Comparison of ENCODE assay signal across 13 mouse cellular contexts in the genomic region with DNA sequence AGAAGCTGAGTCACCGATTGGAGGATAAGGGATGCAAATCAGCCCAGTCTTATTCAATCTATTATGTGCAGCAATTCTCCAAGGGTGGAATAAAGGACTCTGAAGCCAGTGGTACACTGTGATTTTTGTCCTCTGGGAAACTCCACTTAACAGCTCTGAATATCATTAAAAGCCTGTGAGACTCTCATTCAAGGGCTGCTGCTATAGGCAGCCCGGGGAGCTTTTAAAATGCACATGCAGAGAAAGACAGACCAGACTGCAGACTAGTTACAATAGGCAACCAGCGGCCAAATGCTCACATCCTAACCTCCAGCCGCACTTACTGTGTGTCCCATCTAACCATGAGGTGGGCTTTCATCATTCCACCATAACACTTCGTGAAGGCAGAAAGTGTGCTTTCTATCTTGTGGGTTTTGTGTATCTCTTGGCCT.
DNase-seq lines count a peak whose midpoint lies in the region; ATAC-seq and TF ChIP-seq lines count a peak whose summit lies in the region.
"Had no signal": no experiment of that assay in that cellular context is flagged by ENCODE, and none has a peak within 500 bp of the region (broad histone marks: within the 10 kb centered on the region; RNA-seq: fewer than 3 reads in every experiment).

No protein-coding gene starts in this region.

- no peak for DNase-seq in heart, adult 9 months (ENCODE audit: low spot score in 2 of 2)
- DNase-seq in embryo, embryonic 10.5 days (ENCODE audit: low spot score): peak; percentile 78
- peak; percentile 66 for DNase-seq in forebrain, postnatal 0 days
- DNase-seq in urinary bladder, adult 2 months (ENCODE audit: low spot score): no peak
- DNase-seq in urinary bladder, adult 18-20 months (ENCODE audit: low spot score in 2 of 2): no peak
- DNase-seq in right cerebral cortex, adult 2 months (ENCODE audit: low spot score in 2 of 2): no peak
- DNase-seq: heart, adult 2 months had no signal

- H3K4me3 ChIP-seq in heart, embryonic 13.5 days: no peak overlapping the region
- H3K4me3 ChIP-seq in forebrain, postnatal 0 days (ENCODE audit: low read depth, low read length): no peak overlapping the region
- no peak overlapping the region for H3K4me3 ChIP-seq in midbrain, embryonic 15.5 days
- H3K4me3 ChIP-seq: embryonic facial prominence, embryonic 13.5 days; heart, adult 2 months; intestine, embryonic 15.5 days; stomach, embryonic 15.5 days had no signal

- H3K9ac ChIP-seq in heart, embryonic 13.5 days: no peak overlapping the region
- no peak overlapping the region for H3K9ac ChIP-seq in forebrain, postnatal 0 days
- H3K9ac ChIP-seq in midbrain, embryonic 15.5 days: no peak overlapping the region
- H3K9ac ChIP-seq: embryonic facial prominence, embryonic 13.5 days; intestine, embryonic 15.5 days; liver, embryonic 14.5 days; stomach, embryonic 15.5 days had no signal

- H3K27ac ChIP-seq in heart, embryonic 13.5 days (replicated peaks): 0 out of 2 replicates have a peak overlapping the region, but pooled peaks have one; percentile 5
- H3K27ac ChIP-seq in forebrain, postnatal 0 days (ENCODE audit: low read depth, low read length): 0 out of 2 replicates have a peak overlapping the region, but pooled peaks have one; percentile 42
- peak overlapping the region; percentile 80 for H3K27ac ChIP-seq in midbrain, embryonic 15.5 days
- H3K27ac ChIP-seq: embryonic facial prominence, embryonic 13.5 days; heart, adult 2 months; intestine, embryonic 15.5 days; liver, embryonic 14.5 days; stomach, embryonic 15.5 days had no signal

- H3K9me3 ChIP-seq in heart, embryonic 13.5 days: no peaks in the 10 kb centered on the region
- H3K9me3 ChIP-seq in forebrain, postnatal 0 days (ENCODE audit: low read length): no peaks in the 10 kb centered on the region
- H3K9me3 ChIP-seq in midbrain, embryonic 15.5 days: no peaks in the 10 kb centered on the region
- H3K9me3 ChIP-seq: embryonic facial prominence, embryonic 13.5 days; intestine, embryonic 15.5 days; stomach, embryonic 15.5 days had no signal

- 0 out of 2 replicates have a peak, but pooled peaks cover 5% of the 10 kb centered on the region for H3K27me3 ChIP-seq in heart, embryonic 13.5 days (replicated peaks)
- no peaks in the 10 kb centered on the region for H3K27me3 ChIP-seq in forebrain, postnatal 0 days (ENCODE audit: insufficient read depth, low read length)
- H3K27me3 ChIP-seq in midbrain, embryonic 15.5 days (replicated peaks): no peaks in the 10 kb centered on the region
- H3K27me3 ChIP-seq: embryonic facial prominence, embryonic 13.5 days; intestine, embryonic 15.5 days; stomach, embryonic 15.5 days had no signal

- 0 out of 2 replicates have a peak overlapping the region, but pooled peaks have one; percentile 33 for H3K4me2 ChIP-seq in heart, embryonic 13.5 days
- peak overlapping the region; percentile 11; the same call in 1 of the 2 replicates for H3K4me2 ChIP-seq in forebrain, postnatal 0 days (ENCODE audit: low read depth)
- 0 out of 2 replicates have a peak overlapping the region, but pooled peaks have one; percentile 10 for H3K4me2 ChIP-seq in midbrain, embryonic 15.5 days
- H3K4me2 ChIP-seq: embryonic facial prominence, embryonic 13.5 days; intestine, embryonic 15.5 days; stomach, embryonic 15.5 days had no signal

- peaks cover 20% of the 10 kb centered on the region for H3K4me1 ChIP-seq in heart, embryonic 13.5 days
- H3K4me1 ChIP-seq in forebrain, postnatal 0 days (ENCODE audit: insufficient read depth): peaks cover 8% of the 10 kb centered on the region; the same call in 1 of the 2 replicates
- H3K4me1 ChIP-seq in midbrain, embryonic 15.5 days: peaks cover 40% of the 10 kb centered on the region
- H3K4me1 ChIP-seq: intestine, embryonic 15.5 days; stomach, embryonic 15.5 days had no signal

- WGBS in heart, embryonic 13.5 days: 54% methylated on average over 5 of the region's 5 CpGs
- 11% methylated on average over 5 of the region's 5 CpGs for WGBS in forebrain, postnatal 0 days
- WGBS in midbrain, embryonic 15.5 days: 13% methylated on average over 5 of the region's 5 CpGs

- TF ChIP-seq CTCF in forebrain, postnatal 0 days (IDR thresholded peaks at IDR 0.05; ENCODE audit: low read depth): no peak

- no peaks in the 10 kb centered on the region for H3K36me3 ChIP-seq in heart, embryonic 13.5 days
- H3K36me3 ChIP-seq in forebrain, postnatal 0 days (ENCODE audit: insufficient read depth): no peaks in the 10 kb centered on the region
- no peaks in the 10 kb centered on the region for H3K36me3 ChIP-seq in midbrain, embryonic 15.5 days (replicated peaks)
- H3K36me3 ChIP-seq: embryonic facial prominence, embryonic 13.5 days; intestine, embryonic 15.5 days; stomach, embryonic 15.5 days had no signal

- no peak for ATAC-seq in heart, embryonic 13.5 days (ENCODE audit: extremely low read depth, insufficient number of reproducible peaks, low FRiP score, low TSS enrichment)
- ATAC-seq in forebrain, postnatal 0 days: peak; percentile 83
- ATAC-seq in midbrain, embryonic 15.5 days (replicated peaks): peak; percentile 86
- ATAC-seq: intestine, embryonic 15.5 days had no signal

Comparison
In these comparisons a context has a peak if more than half of its experiments do, and no peak if none do; other contexts are left out.
1. H3K27ac ChIP-seq: peak in every context shown above with its lines; median percentile 80 in midbrain, embryonic 15.5 days; 42 in forebrain, postnatal 0 days; 5 in heart, embryonic 13.5 days.
2. DNase-seq: peak in embryo, embryonic 10.5 days (single experiment) and forebrain, postnatal 0 days (single experiment); none in heart, adult 9 months (0 of 2), urinary bladder, adult 2 months (single experiment), urinary bladder, adult 18-20 months (0 of 2) and right cerebral cortex, adult 2 months (0 of 2).
3. Peak in every context shown above with its lines, with median percentiles within 50 percentile points of each other: H3K4me2 ChIP-seq.